Mouse (Mus musculus) megakaryocyte progenitor cell, adult 5-6 weeks (primary cell): ENCODE measurements around the gene Ambp. TPM values are rescaled to one million over a fixed set of nuclear protein-coding genes. Genes with fewer than 3 reads are reported as not detected.
A peak's percentile ranks its signal among the peaks of the same experiment; 100 is the strongest.

Experiments used
- ATAC-seq: replicated peaks from 2 replicates; pipeline ENCODE4 v1.8.0; 2016; ENCODE audit warnings: mild to moderate bottlenecking, moderate TSS enrichment, inconsistent platforms; ENCODE audit not compliant: poor library complexity
- total RNA-seq, 2 experiments: library from RNA; stranded (forward) in 1 of 2; stranded (reverse) in 1 of 2; fragments of 157-497, 149-512 nt in 1 of 2; fragments of 200-1000 nt in 1 of 2; gene quantifications; 2 replicates each; pipeline versions ENCODE4 v1.2.3 to v1.2.4; 2015 to 2017

Gene Ambp
- total RNA-seq, 2 experiments from 2014 or later = 0.33 TPM; not detected in 1

DNA sequence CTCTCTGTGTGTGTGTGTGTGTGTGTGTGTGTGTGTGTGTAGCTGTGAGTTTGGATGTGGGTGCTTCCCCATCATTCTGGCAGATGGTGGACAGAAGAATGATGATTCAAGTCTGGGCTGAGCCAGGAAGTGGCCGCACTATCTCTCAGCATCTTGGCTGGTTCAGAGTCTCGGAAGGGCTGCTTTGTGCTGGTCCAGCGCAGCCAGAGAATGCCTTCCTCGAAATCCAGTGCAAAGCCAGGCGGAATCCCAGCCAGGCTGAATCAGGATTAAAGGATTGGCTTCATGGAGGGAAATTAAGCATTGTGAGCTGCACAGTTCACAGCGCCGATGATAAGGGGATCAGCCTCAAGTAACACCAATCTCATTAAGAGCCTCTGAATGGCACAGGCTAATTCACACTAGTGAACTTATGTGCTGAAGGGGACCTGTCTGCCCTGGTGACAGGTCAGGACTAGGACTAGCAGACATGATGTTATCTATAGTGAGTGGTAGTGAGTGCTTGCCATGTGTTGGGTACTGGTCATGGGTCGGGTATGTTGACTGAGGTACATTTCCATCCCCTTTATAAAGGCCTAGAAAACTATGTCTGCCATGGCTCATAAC lies 29.6 kb downstream of the Ambp start:
- no peak for ATAC-seq

DNA sequence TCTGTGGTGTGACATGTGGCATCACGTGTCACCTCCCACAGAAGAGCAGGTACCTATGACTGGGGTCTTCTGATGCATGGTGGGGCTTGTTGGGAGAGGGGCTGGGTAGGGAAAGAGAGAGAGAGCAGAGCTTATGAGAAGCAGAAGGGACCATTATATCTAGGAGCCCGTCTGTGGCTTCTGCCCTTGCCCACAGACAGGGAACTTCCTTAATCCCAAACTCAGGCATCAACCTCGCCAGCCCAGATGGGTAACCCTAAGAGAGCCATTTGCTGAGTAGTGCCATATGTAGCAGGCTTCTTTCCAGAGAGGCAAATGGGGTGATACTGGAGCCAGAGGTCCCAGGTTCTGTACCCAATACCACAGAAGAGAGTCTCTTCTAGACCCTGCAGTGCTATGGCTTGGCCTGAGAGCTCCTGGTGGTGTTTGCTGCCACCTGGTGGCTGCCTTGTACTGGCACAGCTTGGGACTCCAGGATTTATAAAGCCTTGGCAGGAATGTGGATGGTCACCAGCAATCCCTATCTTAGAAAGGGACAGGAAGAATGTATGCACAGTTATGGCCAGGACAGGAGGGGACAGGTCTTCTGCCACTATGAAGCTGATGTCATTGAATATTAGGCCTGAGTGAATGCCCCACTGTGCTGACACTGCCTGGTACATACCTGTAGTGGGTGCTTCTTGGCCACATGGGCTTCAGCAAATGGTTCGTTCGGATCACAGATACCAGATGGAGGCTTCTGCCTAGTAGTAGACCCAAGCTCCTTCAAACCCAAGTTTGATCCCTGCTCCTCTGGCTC lies 35.8 kb downstream of the Ambp start:
- peak; percentile 89 for ATAC-seq

DNA sequence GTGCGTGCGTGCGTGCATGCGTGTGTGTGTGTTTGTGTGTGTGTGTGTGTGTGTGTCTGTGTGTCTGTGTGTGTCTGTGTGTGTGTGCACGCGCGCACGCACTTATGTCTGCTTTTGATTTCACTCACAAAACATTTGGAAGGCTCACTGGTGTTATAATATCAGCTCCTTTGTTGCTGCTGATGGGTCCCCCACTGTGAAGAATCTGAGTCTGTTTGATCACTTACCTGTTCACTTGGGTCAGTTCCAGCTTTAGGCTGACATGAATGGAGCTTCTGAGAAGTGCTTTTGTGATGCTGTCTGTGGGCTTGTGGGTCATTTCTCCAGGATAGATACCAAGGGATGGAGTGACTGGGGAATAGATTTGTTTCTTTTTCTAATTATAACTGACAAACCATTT lies 48.9 kb downstream of the Ambp start:
- ATAC-seq = no peak

DNA sequence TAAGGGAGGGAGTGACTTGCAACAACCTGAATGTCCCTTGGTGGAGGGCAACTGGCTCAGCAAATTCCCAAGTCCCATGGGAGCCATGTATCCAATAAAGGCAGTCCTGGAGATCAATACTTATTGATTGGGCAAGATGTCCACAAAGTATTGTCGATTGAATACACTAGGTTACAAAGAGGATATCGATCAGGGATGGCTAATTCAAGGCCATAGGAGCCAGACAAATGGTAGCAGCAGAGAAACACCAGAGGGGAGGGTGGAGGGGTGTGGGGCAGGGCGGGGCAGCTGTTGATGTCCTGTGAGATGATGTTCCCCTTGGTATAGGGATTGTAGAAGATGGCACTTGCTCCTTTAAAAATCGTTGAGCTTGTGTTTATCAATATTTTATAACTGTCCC lies 52.6 kb downstream of the Ambp start:
- ATAC-seq = no peak

DNA sequence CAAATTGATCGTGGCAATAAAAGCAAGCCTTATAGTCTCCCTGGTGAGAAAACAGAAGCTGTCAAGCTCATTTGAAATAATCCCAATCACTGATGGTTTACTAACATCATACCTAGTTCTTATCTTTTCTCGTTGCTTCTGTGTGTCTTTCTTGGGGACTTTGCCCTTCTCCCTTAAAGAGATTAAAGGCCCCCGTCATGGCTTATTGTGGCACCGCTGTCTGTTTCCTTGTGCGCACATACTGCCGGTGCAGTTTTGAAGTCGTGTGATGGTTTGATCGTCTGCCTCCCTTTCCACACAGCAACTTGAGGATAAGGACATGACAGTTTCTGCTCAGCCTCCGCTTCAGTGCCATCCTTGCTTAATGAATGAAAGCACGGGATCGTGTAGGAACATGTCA lies 54.1 kb downstream of the Ambp start:
- ATAC-seq = no peak

DNA sequence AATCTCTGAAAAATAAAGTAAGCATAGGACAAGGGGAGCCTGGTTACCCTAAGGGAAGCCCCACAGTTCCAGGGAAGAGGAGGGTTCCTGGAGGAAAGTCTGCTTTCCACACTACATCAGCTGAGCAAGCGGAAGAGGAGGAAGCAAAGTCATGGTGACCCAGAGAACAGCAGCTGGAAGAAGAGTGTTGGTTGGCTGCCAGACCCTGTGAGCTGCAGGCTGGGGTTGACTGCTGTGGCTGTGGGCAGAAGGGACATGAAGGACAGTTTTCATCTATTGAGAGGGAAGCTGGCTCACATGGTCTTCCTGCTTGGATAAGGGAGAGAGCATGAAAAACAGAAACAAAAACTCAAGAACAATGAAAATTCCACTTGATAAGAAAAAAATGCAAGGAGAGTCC lies 57.0 kb downstream of the Ambp start:
- no peak for ATAC-seq

Other genes with a start within 250 kb of the Ambp start
- gene Zfp618, start 189.2 kb downstream of the Ambp start, total RNA-seq (2015) = 0.20 and 0.44 TPM in 2 replicates
- 0.08 and 0.27 TPM in 2 replicates for gene Zfp618, start 189.2 kb downstream of the Ambp start, total RNA-seq (2017)
- gene Kif12, start 17.3 kb upstream of the Ambp start, total RNA-seq (2015) = not detected in 2 replicates
- not detected in 2 replicates for gene Kif12, start 17.3 kb upstream of the Ambp start, total RNA-seq (2017)
- 0.07 and 0.15 TPM in 2 replicates for gene Col27a1, start 59.2 kb upstream of the Ambp start, total RNA-seq (2015)
- 0.10 and 0.29 TPM in 2 replicates for gene Col27a1, start 59.2 kb upstream of the Ambp start, total RNA-seq (2017)
- 1.5 and 4.2 TPM in 2 replicates for gene Orm1, start 189.8 kb upstream of the Ambp start, total RNA-seq (2015)
- 4.7 and 6.6 TPM in 2 replicates for gene Orm1, start 189.8 kb upstream of the Ambp start, total RNA-seq (2017)
- not detected in 2 replicates for gene Orm3, start 201.4 kb upstream of the Ambp start, total RNA-seq (2015)
- gene Orm3, start 201.4 kb upstream of the Ambp start, total RNA-seq (2017) = not detected in 2 replicates
- not detected in 2 replicates for gene Orm2, start 207.7 kb upstream of the Ambp start, total RNA-seq (2015)
- gene Orm2, start 207.7 kb upstream of the Ambp start, total RNA-seq (2017) = not detected in 2 replicates
- 20.9 and 26.7 TPM in 2 replicates for gene Akna, start 248.6 kb upstream of the Ambp start, total RNA-seq (2015)
- 11.8 and 13.7 TPM in 2 replicates for gene Akna, start 248.6 kb upstream of the Ambp start, total RNA-seq (2017)